Mouse (Mus musculus): Measurements from ENCODE around the gene Abi2.
A peak's percentile ranks its signal among the peaks of the same experiment; 100 is the strongest.
"Not testable (repeated sequence)": the region's sequence is repeated elsewhere in the genome, so short reads cannot be mapped to it uniquely, and the experiment has no call there.

Abi2 gene

DNA sequence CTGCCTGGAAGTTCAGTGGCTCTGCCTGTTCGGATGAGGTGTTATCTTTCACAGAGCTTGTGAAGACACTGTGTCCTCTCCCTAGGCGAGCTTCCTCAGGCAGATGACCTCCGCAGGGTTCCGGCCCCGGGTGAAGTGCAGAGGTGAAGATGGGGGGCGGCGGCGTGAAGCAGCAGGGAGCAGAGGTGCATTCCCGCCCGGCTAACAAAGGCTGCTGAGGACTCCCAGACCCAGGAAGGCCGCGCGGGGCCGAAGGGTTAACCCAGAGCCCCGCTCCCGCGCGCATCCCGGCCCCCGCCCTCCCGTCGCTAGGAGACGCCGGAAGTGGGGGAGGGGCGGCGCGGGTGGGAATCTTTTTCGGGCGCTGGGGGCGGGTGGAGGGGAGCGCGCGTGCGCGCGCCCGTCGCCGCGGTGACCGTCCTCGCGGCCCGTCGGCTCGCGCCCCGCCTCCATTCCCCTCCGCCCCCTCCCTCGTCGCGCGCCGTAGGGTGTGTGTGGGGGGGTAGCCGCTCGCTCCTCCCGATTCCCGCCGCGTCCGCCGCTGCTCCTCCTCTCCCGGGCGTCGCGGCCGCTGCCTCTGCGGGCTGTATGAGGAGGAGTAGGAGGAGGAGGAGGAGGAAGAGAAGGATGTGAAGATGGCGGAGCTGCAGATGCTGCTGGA is at the start of gene Abi2:
Gene Abi2, plus strand, starts transcription at position 452 of the 661 bp plus-strand sequence.
- DNase-seq (ENCODE audit: low spot score in 2 of 2), result peak in 1 of 2 experiments; percentile 76

DNA sequence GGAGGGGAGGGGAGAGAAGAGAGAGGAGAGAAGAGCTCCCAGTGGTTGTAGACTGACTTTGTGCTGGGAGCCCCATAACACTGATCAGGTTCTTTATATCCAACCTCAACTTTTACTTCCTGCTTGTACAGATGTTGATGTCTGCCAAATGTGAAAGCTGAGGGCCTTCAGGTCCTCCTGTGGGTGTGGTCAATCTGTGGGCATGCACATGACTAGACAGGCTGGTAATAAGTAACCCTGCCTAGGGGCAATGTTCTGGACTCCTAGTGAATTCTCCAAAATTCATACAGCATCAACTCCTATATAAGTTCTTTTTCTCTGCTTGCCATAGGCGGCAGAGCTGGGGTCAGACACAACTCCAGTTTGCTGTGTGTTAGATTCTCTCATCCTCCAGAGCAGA is 47.8 kb upstream of the Abi2 start:
- DNase-seq (ENCODE audit: low spot score in 2 of 2), result no peak

DNA sequence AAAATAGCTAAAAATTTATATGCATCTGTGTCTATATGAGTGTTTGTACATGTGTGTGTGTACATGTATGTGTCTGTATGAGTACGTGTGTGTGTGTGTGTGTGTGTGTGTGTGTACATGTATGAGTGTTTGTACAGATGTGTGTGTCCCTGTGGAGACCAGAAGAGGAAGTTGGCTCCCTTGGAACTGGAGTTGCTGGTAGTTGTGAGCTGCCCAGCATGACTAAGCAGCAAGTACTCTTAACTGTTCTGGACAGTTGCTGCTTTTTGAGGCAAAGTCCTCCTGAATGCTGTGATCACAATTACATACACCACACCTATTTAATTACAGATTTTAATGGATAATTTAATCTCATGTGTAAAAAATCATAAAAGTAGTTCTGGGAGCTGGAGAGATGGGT is 32.9 kb upstream of the Abi2 start:
- DNase-seq (ENCODE audit: low spot score in 2 of 2), result no peak

DNA sequence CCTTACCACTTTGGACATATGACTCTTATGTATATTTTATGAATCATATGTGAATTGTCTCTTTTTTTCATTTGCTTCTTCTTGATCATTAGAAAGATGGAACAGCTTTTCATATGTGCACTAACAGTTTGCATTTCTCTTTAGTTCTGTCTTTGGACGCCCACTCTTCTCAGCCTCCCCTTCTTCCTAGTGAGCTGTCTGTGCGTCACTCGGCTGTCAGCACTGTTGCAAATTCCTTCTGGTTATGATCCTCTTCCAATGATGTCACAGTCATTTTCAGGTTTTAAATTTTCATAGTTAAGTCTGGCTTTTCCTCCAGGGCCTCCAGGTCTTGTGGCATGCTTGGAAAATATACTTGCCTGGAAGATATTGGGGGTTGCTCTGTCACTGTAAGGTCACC is 27.5 kb upstream of the Abi2 start:
- no peak for DNase-seq (ENCODE audit: low spot score in 2 of 2)

DNA sequence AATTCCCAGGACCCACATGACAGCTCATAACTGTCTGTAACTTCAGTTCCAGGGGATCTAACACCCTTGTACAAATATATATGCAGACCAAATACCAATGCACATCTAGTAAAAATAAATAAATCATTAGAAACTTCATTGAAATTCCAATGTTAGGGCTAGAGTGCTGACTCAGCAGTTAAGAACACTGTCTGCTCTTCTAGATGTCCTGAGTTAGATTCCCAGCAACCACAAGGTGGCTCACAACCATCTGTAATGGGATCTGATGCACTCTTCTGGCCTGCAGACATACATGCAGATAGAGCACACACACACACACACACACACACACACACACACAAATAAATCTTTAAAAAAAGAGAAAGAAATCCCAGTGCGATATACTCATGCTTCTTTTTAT is 4.6 kb upstream of the Abi2 start:
- no peak for DNase-seq (ENCODE audit: low spot score in 2 of 2)

DNA sequence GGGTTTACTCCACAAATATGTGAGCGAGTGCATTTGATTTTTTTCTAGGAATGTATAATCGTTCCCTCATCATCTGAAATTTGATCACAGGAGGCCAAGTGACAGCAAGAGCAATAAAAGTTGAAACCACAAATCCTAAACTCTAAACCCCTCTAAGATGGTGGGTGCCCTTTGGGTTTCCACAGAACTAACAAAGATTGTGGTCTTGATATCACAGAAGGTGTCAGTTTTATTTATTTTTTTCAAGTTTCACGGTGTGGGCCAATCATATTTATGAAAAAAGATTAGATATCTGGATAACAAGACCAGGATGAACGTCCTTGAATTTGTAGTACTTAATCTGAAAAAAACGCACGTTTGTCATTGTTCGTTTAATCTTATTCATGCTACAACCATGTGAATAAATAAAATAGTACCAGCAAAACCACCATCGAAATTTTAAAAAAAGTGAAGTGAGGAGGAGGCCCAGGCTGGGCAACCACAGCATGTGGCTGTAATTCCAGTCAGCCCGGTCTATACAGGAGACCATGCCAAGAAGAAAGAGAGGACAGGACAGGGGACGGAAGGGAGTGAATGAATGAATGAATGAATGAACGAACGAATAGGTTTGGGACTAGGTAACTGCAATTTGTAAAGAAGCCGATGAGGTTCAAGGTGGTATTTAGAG is 785 bp upstream of the Abi2 start:
- DNase-seq (ENCODE audit: low spot score in 2 of 2), result no peak

DNA sequence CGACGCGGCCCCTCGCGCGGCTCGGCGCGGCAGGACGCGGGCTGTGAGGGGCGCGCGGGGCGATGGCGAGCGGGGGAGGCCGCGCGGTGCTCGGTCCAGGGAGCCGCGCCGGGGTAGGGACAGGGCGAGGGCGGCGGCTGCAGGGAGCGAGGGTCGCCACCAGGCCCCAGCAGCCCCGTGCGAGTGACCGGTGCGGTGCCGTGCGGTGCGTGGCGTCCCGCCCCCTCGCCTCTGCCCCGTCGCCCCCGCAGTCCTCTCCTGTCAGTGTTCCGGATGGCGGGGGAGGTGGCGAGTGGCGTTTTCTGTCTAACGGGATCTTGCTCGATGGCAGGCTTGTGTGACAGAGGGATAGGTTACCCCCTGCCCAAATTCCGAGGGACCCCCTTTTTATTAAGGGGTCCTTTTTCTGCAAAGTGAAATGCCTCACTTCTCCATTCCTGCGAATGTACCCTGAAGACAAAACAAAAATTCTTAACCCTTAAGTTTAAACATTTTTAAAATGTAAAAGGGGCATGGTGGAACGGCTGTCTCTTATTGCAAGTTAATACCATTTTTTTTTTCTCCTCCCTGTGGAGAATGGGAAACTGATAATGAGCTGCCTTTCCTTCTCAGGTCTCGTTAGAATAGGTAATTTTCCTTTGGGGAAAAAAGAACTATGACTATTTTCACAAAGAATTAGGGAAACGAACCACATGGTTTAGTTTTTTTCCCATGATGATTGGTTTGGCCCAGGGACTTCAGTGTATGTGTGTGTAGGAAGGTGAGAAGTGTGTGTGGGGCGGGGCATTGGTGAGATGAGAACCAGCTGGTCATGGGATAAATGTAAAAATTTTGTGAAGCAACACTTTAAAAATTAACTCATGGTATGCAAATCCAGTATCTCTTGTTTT is 754 bp downstream of the Abi2 start:
- peak in 1 of 2 experiments; percentile 39 for DNase-seq (ENCODE audit: low spot score in 2 of 2)

DNA sequence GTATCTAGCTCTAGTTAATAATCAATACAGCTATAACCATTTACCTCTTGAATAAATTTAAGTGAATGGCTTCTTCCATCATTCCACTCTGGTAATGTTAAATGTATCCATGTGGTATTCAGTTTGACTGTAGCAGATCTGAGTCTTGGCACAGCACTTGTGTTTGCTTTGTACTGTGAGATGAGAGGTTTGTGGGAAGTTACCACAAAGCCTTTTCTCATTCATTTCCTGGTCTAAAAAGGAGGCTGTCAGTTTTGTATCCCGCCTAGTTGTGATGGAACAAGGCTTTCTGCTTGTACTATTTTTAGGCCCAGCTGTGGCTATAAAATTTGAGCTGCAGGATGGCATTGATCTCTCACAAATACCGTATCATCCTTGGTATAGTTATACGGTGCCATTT is 7.3 kb downstream of the Abi2 start:
- DNase-seq (ENCODE audit: low spot score in 2 of 2), result no peak

DNA sequence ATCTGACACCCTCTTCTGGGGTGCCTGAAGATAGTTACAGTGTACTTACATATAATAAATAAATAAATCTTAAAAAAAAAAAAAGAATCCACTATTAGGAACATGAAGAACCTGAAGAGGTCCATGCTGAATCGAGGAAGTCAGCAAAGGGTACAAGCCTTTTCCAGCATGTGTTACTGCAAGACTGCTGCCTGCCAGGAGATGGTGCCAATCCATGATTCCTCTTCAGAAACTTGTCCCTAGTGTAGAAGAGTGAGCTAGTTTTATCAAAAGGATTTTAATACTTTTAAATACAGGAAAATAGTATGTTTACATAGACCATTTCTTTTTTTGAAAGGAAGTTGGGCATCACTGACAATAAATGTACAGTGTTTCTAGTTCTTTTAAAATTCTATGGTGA is 14.5 kb downstream of the Abi2 start:
- no peak for DNase-seq (ENCODE audit: low spot score in 2 of 2)

DNA sequence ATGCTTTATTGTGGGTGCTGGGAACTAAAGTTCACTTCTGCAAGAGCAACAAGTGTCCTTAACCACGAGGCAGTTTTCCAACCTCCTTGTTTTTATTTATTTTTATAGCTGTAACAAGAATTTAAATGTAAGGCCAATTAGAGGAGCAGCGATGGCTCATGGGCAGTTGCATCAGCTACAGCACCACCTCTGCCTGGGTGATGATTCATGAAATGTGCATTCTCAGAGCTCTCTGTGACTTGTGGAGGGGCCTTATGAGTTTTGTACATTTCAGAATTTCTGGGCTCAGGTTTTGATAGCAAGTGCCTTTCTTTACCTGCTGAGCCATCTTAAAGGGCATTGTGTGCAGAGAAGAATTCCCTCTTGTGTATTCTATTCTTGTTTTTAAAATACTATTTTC is 18.9 kb downstream of the Abi2 start:
- DNase-seq (ENCODE audit: low spot score in 2 of 2), result no peak

DNA sequence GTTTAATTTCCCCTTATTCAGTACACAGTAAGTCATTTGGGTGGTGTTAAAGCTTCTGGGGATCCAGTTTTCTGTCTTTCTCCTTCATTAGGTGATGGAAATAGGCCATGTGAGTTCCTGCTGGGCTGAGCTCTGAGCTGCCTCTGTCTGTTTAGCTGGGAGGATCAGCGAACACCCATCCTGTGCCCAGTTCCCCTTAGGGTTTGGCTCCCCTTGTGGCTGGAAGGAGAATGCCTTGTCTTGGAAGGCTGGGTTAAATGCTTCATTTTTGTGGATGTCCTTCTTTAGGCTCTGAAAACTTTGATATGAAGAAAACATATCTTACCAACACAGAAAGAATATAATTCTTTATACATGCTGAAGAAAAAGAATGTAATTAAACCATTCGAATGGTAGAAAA is 19.5 kb downstream of the Abi2 start:
- peak in 1 of 2 experiments; percentile 47 for DNase-seq (ENCODE audit: low spot score in 2 of 2)

DNA sequence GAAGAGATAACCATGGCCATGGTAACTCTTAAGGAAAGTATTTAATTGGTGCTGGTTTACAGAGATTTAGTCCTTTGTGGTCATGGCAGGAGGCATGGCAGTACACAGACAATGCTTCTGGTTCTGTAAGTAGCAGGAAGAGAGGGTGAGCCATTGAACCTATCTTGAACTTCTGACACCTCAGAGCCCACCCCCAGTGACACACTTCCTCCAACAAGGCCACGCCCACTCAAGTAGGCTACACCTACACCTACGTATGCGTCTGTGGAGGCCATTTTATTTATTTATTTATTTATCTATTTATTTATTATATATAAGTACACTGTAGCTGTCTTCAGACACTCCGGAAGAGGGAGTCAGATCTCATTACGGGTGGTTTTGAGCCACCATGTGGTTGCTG is 22.1 kb downstream of the Abi2 start:
- DNase-seq (ENCODE audit: low spot score in 2 of 2), result no peak

DNA sequence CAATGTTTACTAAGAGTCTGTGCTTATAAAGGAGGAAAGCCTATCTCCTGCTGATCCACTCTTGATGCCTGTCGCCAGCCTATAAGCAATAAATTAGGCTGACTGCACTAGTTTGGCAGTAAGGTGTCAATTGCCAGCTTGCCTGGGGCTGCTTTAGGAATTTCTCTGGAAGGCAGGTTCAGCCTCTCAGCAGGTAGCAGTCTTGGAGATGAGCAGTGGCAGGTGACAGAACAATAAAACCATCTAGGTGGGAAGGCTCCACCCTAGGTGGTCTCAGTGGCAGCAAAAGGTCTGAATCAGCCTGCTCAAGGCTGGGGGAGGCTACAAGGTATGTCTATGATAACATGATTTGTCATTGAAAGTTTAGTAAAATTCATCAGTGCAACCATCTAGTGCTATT is 23.1 kb downstream of the Abi2 start:
- no peak for DNase-seq (ENCODE audit: low spot score in 2 of 2)

DNA sequence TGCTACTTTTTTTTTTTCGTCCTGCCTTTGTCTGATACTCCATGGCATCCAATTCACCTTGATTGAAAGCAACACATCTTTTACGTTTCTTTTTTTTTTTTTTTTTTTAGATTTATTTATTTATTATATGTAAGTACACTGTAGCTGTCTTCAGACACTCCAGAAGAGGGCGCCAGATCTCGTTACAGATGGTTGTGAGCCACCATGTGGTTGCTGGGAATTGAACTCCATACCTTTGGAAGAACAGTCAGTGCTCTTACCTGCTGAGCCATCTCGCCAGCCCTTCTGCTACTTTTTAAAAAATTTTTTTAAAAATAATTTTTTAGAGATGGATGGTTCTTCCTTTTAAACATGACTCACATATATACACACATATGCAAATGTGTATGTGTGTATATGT is 32.0 kb downstream of the Abi2 start:
- DNase-seq (ENCODE audit: low spot score in 2 of 2), result not testable (repeated sequence)

DNA sequence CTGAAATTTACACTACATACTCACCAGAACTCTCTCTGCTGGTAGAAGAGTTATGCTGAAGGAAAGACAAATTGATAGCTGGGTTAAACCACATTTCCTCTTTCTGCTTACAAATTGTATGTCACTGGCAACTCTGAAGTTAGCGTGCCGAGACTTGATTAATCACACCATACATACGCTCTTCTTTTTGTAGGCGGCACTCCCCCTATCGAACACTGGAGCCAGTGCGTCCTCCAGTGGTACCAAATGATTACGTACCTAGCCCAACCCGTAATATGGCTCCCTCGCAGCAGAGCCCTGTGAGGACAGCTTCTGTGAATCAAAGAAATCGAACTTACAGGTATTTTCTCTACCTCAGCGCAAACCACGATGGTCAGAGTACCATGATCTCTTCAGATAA is 37.6 kb downstream of the Abi2 start:
- peak in 1 of 2 experiments; percentile 38 for DNase-seq (ENCODE audit: low spot score in 2 of 2)

DNA sequence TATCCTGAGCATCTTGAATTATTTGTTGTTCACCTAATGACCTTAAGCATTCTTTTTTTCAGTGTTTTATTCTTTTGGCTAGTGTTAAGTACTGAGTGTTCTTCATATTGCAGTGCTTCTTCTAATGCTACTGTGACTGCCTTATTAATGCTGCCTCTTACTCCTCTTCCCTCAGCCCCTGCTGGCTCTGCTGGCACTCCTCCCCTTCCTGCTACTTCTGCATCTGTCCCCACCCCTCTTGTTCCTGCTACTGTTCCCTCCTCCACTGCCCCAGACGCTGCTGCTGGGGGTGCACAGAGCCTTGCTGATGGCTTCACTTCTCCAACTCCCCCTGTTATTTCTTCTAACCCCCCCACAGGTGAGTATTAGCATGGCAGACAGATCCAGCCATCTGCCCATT is 40.5 kb downstream of the Abi2 start:
- DNase-seq (ENCODE audit: low spot score in 2 of 2), result no peak

DNA sequence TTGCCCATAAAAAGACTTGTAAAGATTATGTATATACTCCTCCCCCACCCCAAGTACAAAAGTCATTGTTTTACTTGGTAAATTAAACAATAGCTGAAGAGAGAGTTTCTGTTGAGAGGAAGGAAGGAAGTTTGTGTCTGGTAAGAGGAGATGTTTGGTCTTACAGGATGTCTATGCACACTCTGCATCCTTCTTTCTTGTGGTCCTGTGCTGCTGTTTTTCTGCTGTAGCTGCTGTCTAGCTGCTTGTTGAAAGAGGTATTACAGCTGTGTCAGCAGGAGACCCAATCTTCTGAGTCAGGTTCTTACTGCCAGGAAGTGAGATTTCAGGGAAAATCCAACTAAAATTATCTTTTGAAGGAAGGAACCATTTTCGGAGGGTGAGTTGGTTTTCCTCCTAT is 51.2 kb downstream of the Abi2 start:
- DNase-seq (ENCODE audit: low spot score in 2 of 2), result no peak

DNA sequence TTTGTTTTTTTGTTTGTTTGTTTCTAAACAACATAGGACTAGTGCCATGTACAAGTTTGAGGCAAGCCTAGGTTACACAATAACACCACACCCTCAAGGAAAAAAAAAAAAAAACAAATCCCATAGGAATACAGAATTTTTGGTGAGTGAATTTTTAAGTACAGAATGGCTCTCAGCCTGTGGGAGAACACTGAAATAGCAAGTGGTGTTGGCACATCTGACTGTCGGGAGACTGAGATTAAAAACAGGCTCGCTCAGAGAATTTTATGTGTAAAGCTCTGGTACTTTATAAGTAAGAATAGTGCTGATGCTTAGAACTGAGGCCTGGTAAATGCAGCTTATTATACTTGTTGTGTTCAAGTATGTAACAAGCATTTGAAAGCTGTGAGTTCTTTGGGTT is 60.1 kb downstream of the Abi2 start:
- DNase-seq (ENCODE audit: low spot score in 2 of 2), result no peak

DNA sequence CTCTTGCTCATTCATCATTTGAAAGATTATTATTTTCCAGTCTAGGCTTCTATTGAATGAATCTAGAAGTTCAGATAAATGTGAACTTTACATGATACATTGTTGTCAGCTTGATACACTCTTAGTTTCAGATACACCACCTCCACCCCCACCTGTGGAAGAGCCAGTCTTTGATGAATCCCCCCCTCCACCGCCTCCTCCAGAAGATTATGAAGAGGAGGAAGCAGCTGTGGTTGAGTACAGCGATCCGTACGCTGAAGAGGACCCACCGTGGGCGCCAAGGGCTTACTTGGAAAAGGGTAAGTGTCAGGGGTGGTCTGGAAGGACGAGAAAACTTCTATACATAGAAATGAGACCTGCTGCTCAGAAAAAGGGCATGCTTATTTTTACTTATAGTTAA is 61.1 kb downstream of the Abi2 start:
- no peak for DNase-seq (ENCODE audit: low spot score in 2 of 2)

DNA sequence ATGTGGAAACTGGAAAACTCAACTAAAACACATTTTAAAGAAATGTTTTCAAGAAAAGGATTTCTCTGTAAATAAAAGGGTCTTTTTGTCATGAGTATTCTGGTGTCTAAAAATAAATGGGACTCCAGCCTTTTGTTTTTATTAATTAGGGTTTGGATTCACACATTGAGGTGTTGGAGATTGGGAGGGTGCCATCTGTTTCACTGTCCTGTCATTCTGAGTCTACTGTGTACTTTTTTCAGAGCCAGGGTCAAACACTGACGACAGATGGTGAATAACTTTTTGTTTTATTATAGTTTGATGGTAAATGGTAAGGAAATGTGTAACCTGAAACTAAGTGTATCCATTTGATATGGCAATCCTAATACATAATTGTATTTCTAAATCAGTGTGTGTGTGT is 72.1 kb downstream of the Abi2 start:
- DNase-seq (ENCODE audit: low spot score in 2 of 2), result no peak

DNA sequence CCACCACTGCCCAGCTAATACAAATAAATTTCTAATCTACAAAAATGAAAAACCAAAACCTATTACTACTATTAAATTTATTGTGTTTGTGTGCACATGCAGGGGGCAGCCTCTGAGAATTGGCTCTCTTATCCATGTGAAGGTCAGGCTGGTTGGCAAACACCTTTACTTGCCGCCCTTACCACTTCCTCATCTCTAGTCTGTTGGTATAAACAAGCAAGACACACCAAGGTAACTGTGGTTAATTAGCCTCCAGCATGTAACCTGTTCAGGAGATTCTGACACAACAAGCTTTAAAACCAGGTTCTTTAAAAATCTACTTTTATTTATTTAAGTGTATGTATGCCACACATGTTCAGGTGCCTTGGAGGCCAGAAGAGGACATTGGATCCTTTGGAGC is 73.5 kb downstream of the Abi2 start:
- DNase-seq (ENCODE audit: low spot score in 2 of 2), result no peak

DNA sequence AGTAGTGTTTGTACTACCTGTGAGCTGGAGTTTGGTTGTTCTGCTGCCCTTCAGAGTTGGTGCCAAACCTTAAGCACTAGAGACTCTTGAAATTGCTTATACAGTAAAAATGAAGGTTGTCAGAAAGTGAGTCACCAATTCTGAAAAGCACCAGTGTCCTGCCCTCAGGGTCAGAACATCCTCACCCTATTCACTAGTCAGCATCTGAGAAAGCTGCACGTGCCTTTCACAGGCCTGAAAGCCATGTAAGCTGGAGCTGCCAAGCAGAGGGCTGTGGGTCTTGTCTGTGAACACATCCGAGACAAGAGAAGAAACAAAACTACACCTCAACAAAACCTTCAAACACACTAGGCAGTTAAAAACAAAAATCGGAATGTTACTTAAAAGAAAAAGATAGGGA is 76.2 kb downstream of the Abi2 start:
- no peak for DNase-seq (ENCODE audit: low spot score in 2 of 2)

DNA sequence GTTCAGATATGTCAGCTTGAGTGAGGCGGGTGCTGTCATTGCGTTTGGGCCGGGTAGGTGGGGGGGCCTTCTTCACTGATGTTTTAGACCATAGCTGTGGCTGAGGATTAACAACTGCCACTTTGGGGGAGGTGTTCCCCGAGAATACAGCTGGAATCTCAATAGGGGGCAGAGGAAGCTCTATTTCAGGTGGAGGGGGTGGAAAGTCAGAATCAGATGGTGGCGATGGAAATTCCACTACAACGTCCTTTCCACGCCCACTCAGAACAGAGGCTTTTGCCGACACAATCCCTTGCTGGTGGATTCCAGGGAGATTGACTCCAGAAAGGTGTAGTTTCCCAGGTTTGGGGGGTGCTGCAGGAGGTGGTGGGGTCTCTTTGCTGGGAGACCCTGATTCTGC is 79.2 kb downstream of the Abi2 start:
- DNase-seq (ENCODE audit: low spot score in 2 of 2), result no peak

All from spleen, postnatal 10 days (tissue).